Mouse (Mus musculus) T-cell, adult 66 days (primary cell): ENCODE data around the gene Wdr95. TPM values are rescaled to one million over a fixed set of nuclear protein-coding genes. Genes with fewer than 3 reads are reported as not detected.

Experiments used
- total RNA-seq, 2 experiments: library from RNA; stranded (reverse); gene quantifications; 3 replicates in 1 of 2; 4 replicates in 1 of 2; pipeline ENCODE4 v1.2.4; 2023

The Wdr95 gene
- total RNA-seq = 1 to 10 TPM in 1 of 2 experiments, under 1 TPM in 1; 0.24 to 1.9 TPM

DNA sequence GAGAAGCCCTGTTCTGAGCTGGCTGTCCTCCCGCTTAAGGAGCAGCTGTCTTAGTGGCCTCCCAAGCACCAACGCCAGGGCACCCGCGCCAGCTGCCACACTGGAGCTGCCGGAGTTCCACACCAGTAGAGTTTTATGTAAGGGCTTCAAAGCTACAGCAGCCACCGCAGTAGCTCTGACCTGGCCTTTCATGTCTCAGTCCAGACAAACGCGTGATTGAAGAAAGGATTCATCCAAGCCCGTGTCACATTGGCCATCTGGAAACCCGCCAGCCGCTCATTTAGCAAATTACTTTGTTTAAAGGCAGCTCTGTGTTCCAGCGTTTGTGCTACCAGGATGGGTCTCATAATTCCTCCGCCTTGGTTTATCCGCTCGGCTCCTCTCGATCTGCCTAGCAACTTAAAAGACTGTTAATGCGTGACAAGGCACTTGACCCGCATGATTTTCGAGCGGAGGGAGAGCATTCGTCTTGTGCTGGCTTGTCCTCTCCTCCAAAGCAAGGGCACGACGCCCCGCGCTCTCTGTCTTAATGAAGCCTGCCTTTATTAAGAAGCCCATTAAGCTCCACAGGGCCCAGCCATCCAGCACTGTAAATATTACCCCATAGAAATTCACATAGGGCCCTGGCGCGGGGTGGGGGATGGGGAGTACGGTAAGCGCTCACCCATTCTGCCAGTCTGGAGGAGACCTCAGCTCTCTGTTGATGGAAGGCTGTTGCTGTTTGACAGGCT is at the start of gene Wdr95:
Gene Wdr95 (plus strand): TSS at position 681 of the 731 bp plus-strand sequence.

DNA sequence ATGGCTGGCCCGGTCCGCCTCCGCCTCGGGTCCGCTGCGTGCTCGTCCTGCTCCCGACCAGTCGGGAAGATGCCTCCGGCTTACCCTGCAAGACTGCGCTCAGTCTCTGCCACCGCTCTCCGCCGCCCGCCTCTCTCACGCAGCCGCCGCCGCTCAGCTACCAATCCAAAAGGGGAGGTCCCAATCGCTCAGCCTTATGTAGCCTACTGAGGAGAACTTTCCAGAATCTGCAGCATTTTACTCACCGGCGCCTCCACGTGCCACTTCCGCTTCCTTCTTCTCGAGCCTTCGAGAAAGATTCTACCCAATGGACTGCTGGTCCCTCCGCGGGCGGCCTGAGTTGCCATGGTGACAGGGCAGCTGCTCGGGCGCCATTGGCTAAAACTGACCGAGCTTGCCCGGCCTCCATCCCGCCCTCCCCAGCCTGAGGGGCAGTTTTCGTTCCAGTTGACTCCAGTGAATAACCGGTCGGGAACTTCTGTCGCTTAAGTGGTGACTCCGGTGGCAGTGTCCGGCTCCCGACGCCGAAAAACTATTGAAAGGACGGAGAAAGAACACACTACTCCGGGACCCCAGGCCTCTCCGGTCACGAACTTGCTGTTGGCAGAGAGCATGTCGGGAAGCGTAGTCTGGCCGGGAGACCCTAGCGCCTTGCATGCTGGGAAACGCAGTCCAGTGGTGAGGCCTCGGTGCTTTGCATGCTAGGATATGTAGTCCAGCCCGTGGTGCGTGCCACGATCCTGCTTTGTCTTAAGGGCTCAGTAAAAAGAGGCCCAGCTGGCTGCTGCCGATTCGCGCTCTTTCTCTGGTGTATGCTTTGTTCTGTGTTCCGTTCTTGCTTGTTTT is 107.8 kb downstream of the Wdr95 start, which contains the start of gene Hsph1:
Gene Hsph1 (minus strand): TSS at position 302 of the 846 bp plus-strand sequence.

Other genes with a start within 250 kb of the Wdr95 start
- not detected for gene Medag, start 116.9 kb upstream of the Wdr95 start, total RNA-seq
- gene Tex26, start 89.0 kb upstream of the Wdr95 start, total RNA-seq = under 1 TPM in 1 of 2 experiments, not detected in 1; 0.68 TPM
- 100 to 1,000 TPM; 150 to 204 TPM for gene Hsph1, start 107.7 kb downstream of the Wdr95 start, total RNA-seq
- gene B3glct, start 149.6 kb downstream of the Wdr95 start, total RNA-seq = 1 to 10 TPM; 4.4 to 5.4 TPM